Comparison of ENCODE assay signal across 8 mouse cellular contexts in genomic region chr9:108577934-108578544, GRCm38 (mm10). TPM values are rescaled to one million over a fixed set of nuclear protein-coding genes. Genes with fewer than 3 reads are reported as not detected.
A peak's percentile ranks its signal among the peaks of the same experiment; 100 is the strongest.
DNase-seq lines count a peak whose midpoint lies in the region; ATAC-seq and TF ChIP-seq lines count a peak whose summit lies in the region.

No protein-coding gene starts in this region.

- H3K4me2 ChIP-seq in embryonic facial prominence, embryonic 15.5 days (replicated peaks): peak overlapping the region; percentile 80
- H3K4me2 ChIP-seq in heart, postnatal 0 days (ENCODE audit: low read depth, low read length): peak overlapping the region; percentile 92
- peak overlapping the region; percentile 77 for H3K4me2 ChIP-seq in limb, embryonic 14.5 days (replicated peaks; ENCODE audit: low read depth, low read length, severe bottlenecking)
- H3K4me2 ChIP-seq in midbrain, embryonic 15.5 days: peak overlapping the region; percentile 72

- H3K27me3 ChIP-seq in embryonic facial prominence, embryonic 15.5 days: no peaks in the 10 kb centered on the region
- no peaks in the 10 kb centered on the region for H3K27me3 ChIP-seq in heart, postnatal 0 days (ENCODE audit: control insufficient read depth, insufficient read depth, low read length)
- no peaks in the 10 kb centered on the region for H3K27me3 ChIP-seq in limb, embryonic 14.5 days (ENCODE audit: control insufficient read depth, insufficient read depth, low read length)
- no peaks in the 10 kb centered on the region for H3K27me3 ChIP-seq in midbrain, embryonic 15.5 days (replicated peaks)

- ATAC-seq in embryonic facial prominence, embryonic 15.5 days (ENCODE audit: insufficient number of reproducible peaks, low FRiP score, low TSS enrichment, low read depth): peak; percentile 9; the same call in 1 of the 2 replicates
- peak; percentile 12 for ATAC-seq in heart, postnatal 0 days (ENCODE audit: insufficient read depth, low read depth)
- ATAC-seq in limb, embryonic 14.5 days (ENCODE audit: low FRiP score, low read depth): peak; percentile 11; the same call in 1 of the 2 replicates
- ATAC-seq in midbrain, embryonic 15.5 days (replicated peaks): peak; percentile 2; the same call in 1 of the 2 replicates
- ATAC-seq in monocyte, adult 5-6 weeks (replicated peaks; ENCODE audit: insufficient number of reproducible peaks, low FRiP score, low TSS enrichment, poor library complexity, severe bottlenecking): no peak

- no peak for TF ChIP-seq EP300 in heart, postnatal 0 days (IDR thresholded peaks at IDR 0.05; ENCODE audit: low read depth)

- peaks cover 32% of the 10 kb centered on the region for H3K36me3 ChIP-seq in embryonic facial prominence, embryonic 15.5 days
- peaks cover 23% of the 10 kb centered on the region for H3K36me3 ChIP-seq in heart, postnatal 0 days (replicated peaks; ENCODE audit: control insufficient read depth, insufficient read depth, low read length)
- H3K36me3 ChIP-seq in limb, embryonic 14.5 days (ENCODE audit: control insufficient read depth, insufficient read depth, low read length): peaks cover 44% of the 10 kb centered on the region
- peaks cover 6% of the 10 kb centered on the region for H3K36me3 ChIP-seq in midbrain, embryonic 15.5 days (replicated peaks)

- peak overlapping the region; percentile 72 for H3K9ac ChIP-seq in embryonic facial prominence, embryonic 15.5 days
- peak overlapping the region; percentile 87 for H3K9ac ChIP-seq in heart, postnatal 0 days (replicated peaks; ENCODE audit: low read depth, low read length)
- peak overlapping the region; percentile 95 for H3K9ac ChIP-seq in limb, embryonic 14.5 days (ENCODE audit: low read depth, low read length, severe bottlenecking)
- peak overlapping the region; percentile 61 for H3K9ac ChIP-seq in midbrain, embryonic 15.5 days

- peak overlapping the region; percentile 95 for H3K27ac ChIP-seq in layer of hippocampus, adult 2 months
- peak overlapping the region; percentile 94 for H3K27ac ChIP-seq in embryonic facial prominence, embryonic 15.5 days (replicated peaks)
- H3K27ac ChIP-seq in heart, postnatal 0 days (ENCODE audit: low read depth): peak overlapping the region; percentile 84
- H3K27ac ChIP-seq in limb, embryonic 14.5 days (replicated peaks; ENCODE audit: low read depth, low read length): peak overlapping the region; percentile 88
- H3K27ac ChIP-seq in midbrain, embryonic 15.5 days: peak overlapping the region; percentile 91

- H3K9me3 ChIP-seq in embryonic facial prominence, embryonic 15.5 days (replicated peaks): no peaks in the 10 kb centered on the region
- H3K9me3 ChIP-seq in heart, postnatal 0 days (replicated peaks; ENCODE audit: control insufficient read depth, low read length): no peaks in the 10 kb centered on the region
- H3K9me3 ChIP-seq in limb, embryonic 14.5 days (ENCODE audit: control insufficient read depth, low read length): no peaks in the 10 kb centered on the region
- no peaks in the 10 kb centered on the region for H3K9me3 ChIP-seq in midbrain, embryonic 15.5 days

- peaks cover 44% of the 10 kb centered on the region for H3K4me1 ChIP-seq in embryonic facial prominence, embryonic 15.5 days
- H3K4me1 ChIP-seq in heart, postnatal 0 days (ENCODE audit: control insufficient read depth, insufficient read depth): peaks cover 15% of the 10 kb centered on the region
- H3K4me1 ChIP-seq in limb, embryonic 14.5 days (ENCODE audit: control insufficient read depth, insufficient read depth, low read length): peaks cover 21% of the 10 kb centered on the region
- H3K4me1 ChIP-seq in midbrain, embryonic 15.5 days: peaks cover 58% of the 10 kb centered on the region

- peak overlapping the region; percentile 85 for H3K4me3 ChIP-seq in layer of hippocampus, adult 2 months
- peak overlapping the region; percentile 75 for H3K4me3 ChIP-seq in embryonic facial prominence, embryonic 15.5 days (replicated peaks)
- H3K4me3 ChIP-seq in heart, postnatal 0 days (ENCODE audit: low read depth, low read length): peak overlapping the region; percentile 71
- peak overlapping the region; percentile 84 for H3K4me3 ChIP-seq in limb, embryonic 14.5 days (replicated peaks; ENCODE audit: low read length)
- H3K4me3 ChIP-seq in midbrain, embryonic 15.5 days: peak overlapping the region; percentile 49

- TF ChIP-seq CTCF in layer of hippocampus, adult 2 months (conservative IDR thresholded peaks at IDR 0.05): no peak
- TF ChIP-seq CTCF in heart, postnatal 0 days (IDR thresholded peaks at IDR 0.05; ENCODE audit: low read depth): no peak

- no peak for DNase-seq in layer of hippocampus, adult 2 months (ENCODE audit: low spot score in 2 of 2)
- no peak for DNase-seq in layer of hippocampus, postnatal 36 days
- peak; percentile 54 for DNase-seq in adrenal gland, adult 8-10 months
- no peak for DNase-seq in heart, postnatal 0 days (ENCODE audit: low spot score)
- peak; percentile 78 for DNase-seq in limb, embryonic 14.5 days (ENCODE audit: low spot score)

- no peak for TF ChIP-seq POLR2A in limb, embryonic 14.5 days (IDR thresholded peaks at IDR 0.05; ENCODE audit: borderline replicate concordance, extremely low read depth, insufficient read depth, insufficient read length)

- WGBS in embryonic facial prominence, embryonic 15.5 days: 1% methylated on average over 24 of the region's 24 CpGs
- WGBS in heart, postnatal 0 days: under 1% methylated on average over 24 of the region's 24 CpGs
- WGBS in limb, embryonic 14.5 days: under 1% methylated on average over 24 of the region's 24 CpGs
- under 1% methylated on average over 24 of the region's 24 CpGs for WGBS in midbrain, embryonic 15.5 days

RNA-seq across cellular contexts. Expression of gene Wdr6, which starts 0.5 kb away (rescaled TPM):
- 100 to 1,000 TPM; 119 to 129 TPM for total RNA-seq in layer of hippocampus, adult 2 months (2021)
- total RNA-seq in layer of hippocampus, postnatal 36 days (2021): 100 to 1,000 TPM; 106 to 107 TPM
- total RNA-seq in adrenal gland, adult 8-10 months (2022): 100 to 1,000 TPM; 115 to 182 (median 165) TPM
- 89.6 and 93.7 TPM in 2 replicates for polyA plus RNA-seq in embryonic facial prominence, embryonic 15.5 days (2015; fragmentation: Nextera tagmentation; extraction: Ambion mirVana)
- 44.9 and 53.2 TPM in 2 replicates for total RNA-seq in heart, postnatal 0 days (2014; rRNA removed; ENCODE audit: low replicate concordance)
- 21.1 and 25.1 TPM in 2 replicates for polyA plus RNA-seq in heart, postnatal 0 days (2015; fragmentation: Nextera tagmentation; extraction: Ambion mirVana)
- 123 and 175 TPM in 2 replicates for polyA plus RNA-seq in limb, embryonic 14.5 days (2012; rRNA removed)
- polyA plus RNA-seq in limb, embryonic 14.5 days (2014; fragmentation: Nextera tagmentation; extraction: Ambion mirVana): 91.5 and 115 TPM in 2 replicates
- polyA plus RNA-seq in midbrain, embryonic 15.5 days (2015; fragmentation: Nextera tagmentation; extraction: Ambion mirVana): 404 and 429 TPM in 2 replicates
- 3.6 to 11.4 TPM (median 5.8 TPM) in 3 replicates for total RNA-seq in monocyte, adult 5-6 weeks (2017)

RNA-seq across cellular contexts. Expression of gene Dalrd3, which starts 8.4 kb away (rescaled TPM):
- total RNA-seq in layer of hippocampus, adult 2 months (2021): 100 to 1,000 TPM; 110 to 111 TPM
- total RNA-seq in layer of hippocampus, postnatal 36 days (2021): 100 to 1,000 TPM in 1 of 2 experiments, 10 to 100 TPM in 1; 98.7 to 109 TPM
- 10 to 100 TPM; 72.5 to 99.3 (median 83.0) TPM for total RNA-seq in adrenal gland, adult 8-10 months (2022)
- 137 and 139 TPM in 2 replicates for polyA plus RNA-seq in embryonic facial prominence, embryonic 15.5 days (2015; fragmentation: Nextera tagmentation; extraction: Ambion mirVana)
- total RNA-seq in heart, postnatal 0 days (2014; rRNA removed; ENCODE audit: low replicate concordance): 54.0 and 71.1 TPM in 2 replicates
- polyA plus RNA-seq in heart, postnatal 0 days (2015; fragmentation: Nextera tagmentation; extraction: Ambion mirVana): 38.3 and 39.6 TPM in 2 replicates
- 144 and 198 TPM in 2 replicates for polyA plus RNA-seq in limb, embryonic 14.5 days (2012; rRNA removed)
- 124 and 132 TPM in 2 replicates for polyA plus RNA-seq in limb, embryonic 14.5 days (2014; fragmentation: Nextera tagmentation; extraction: Ambion mirVana)
- polyA plus RNA-seq in midbrain, embryonic 15.5 days (2015; fragmentation: Nextera tagmentation; extraction: Ambion mirVana): 336 and 351 TPM in 2 replicates
- total RNA-seq in monocyte, adult 5-6 weeks (2017): 30.3 to 61.1 TPM (median 44.8 TPM) in 3 replicates

RNA-seq across cellular contexts. Expression of gene Ndufaf3, which starts 10.8 kb away (rescaled TPM):
- 10 to 100 TPM; 60.8 to 73.3 TPM for total RNA-seq in layer of hippocampus, adult 2 months (2021)
- total RNA-seq in layer of hippocampus, postnatal 36 days (2021): 10 to 100 TPM; 52.6 to 66.3 TPM
- total RNA-seq in adrenal gland, adult 8-10 months (2022): 10 to 100 TPM; 60.1 to 76.1 (median 70.8) TPM
- 63.8 and 65.6 TPM in 2 replicates for polyA plus RNA-seq in embryonic facial prominence, embryonic 15.5 days (2015; fragmentation: Nextera tagmentation; extraction: Ambion mirVana)
- 41.3 and 84.4 TPM in 2 replicates for total RNA-seq in heart, postnatal 0 days (2014; rRNA removed; ENCODE audit: low replicate concordance)
- polyA plus RNA-seq in heart, postnatal 0 days (2015; fragmentation: Nextera tagmentation; extraction: Ambion mirVana): 82.6 and 86.1 TPM in 2 replicates
- 23.1 and 28.3 TPM in 2 replicates for polyA plus RNA-seq in limb, embryonic 14.5 days (2012; rRNA removed)
- 40.9 and 42.7 TPM in 2 replicates for polyA plus RNA-seq in limb, embryonic 14.5 days (2014; fragmentation: Nextera tagmentation; extraction: Ambion mirVana)
- polyA plus RNA-seq in midbrain, embryonic 15.5 days (2015; fragmentation: Nextera tagmentation; extraction: Ambion mirVana): 75.2 and 76.8 TPM in 2 replicates
- total RNA-seq in monocyte, adult 5-6 weeks (2017): 8.3 to 13.4 TPM (median 8.5 TPM) in 3 replicates

RNA-seq across cellular contexts. Expression of gene Impdh2, which starts 18.0 kb away (rescaled TPM):
- 10 to 100 TPM; 61.3 to 63.7 TPM for total RNA-seq in layer of hippocampus, adult 2 months (2021)
- 10 to 100 TPM; 63.4 to 68.4 TPM for total RNA-seq in layer of hippocampus, postnatal 36 days (2021)
- total RNA-seq in adrenal gland, adult 8-10 months (2022): 10 to 100 TPM; 59.9 to 88.8 (median 73.5) TPM
- 172 and 173 TPM in 2 replicates for polyA plus RNA-seq in embryonic facial prominence, embryonic 15.5 days (2015; fragmentation: Nextera tagmentation; extraction: Ambion mirVana)
- 69.2 and 87.5 TPM in 2 replicates for total RNA-seq in heart, postnatal 0 days (2014; rRNA removed; ENCODE audit: low replicate concordance)
- 52.6 and 54.7 TPM in 2 replicates for polyA plus RNA-seq in heart, postnatal 0 days (2015; fragmentation: Nextera tagmentation; extraction: Ambion mirVana)
- 208 and 280 TPM in 2 replicates for polyA plus RNA-seq in limb, embryonic 14.5 days (2012; rRNA removed)
- polyA plus RNA-seq in limb, embryonic 14.5 days (2014; fragmentation: Nextera tagmentation; extraction: Ambion mirVana): 184 and 191 TPM in 2 replicates
- 101 TPM in 2 replicates for polyA plus RNA-seq in midbrain, embryonic 15.5 days (2015; fragmentation: Nextera tagmentation; extraction: Ambion mirVana)
- 62.6 to 85.5 TPM (median 75.7 TPM) in 3 replicates for total RNA-seq in monocyte, adult 5-6 weeks (2017)

RNA-seq across cellular contexts. Expression of gene P4htm, which starts 19.4 kb away (rescaled TPM):
- 100 to 1,000 TPM; 101 to 104 TPM for total RNA-seq in layer of hippocampus, adult 2 months (2021)
- 10 to 100 TPM; 93.1 to 93.2 TPM for total RNA-seq in layer of hippocampus, postnatal 36 days (2021)
- 10 to 100 TPM in 3 of 4 experiments, 1 to 10 TPM in 1; 7.4 to 14.7 (median 11.6) TPM for total RNA-seq in adrenal gland, adult 8-10 months (2022)
- polyA plus RNA-seq in embryonic facial prominence, embryonic 15.5 days (2015; fragmentation: Nextera tagmentation; extraction: Ambion mirVana): 10.4 and 12.2 TPM in 2 replicates
- total RNA-seq in heart, postnatal 0 days (2014; rRNA removed; ENCODE audit: low replicate concordance): 18.7 and 37.8 TPM in 2 replicates
- polyA plus RNA-seq in heart, postnatal 0 days (2015; fragmentation: Nextera tagmentation; extraction: Ambion mirVana): 16.6 and 17.7 TPM in 2 replicates
- polyA plus RNA-seq in limb, embryonic 14.5 days (2012; rRNA removed): 14.3 and 17.8 TPM in 2 replicates
- polyA plus RNA-seq in limb, embryonic 14.5 days (2014; fragmentation: Nextera tagmentation; extraction: Ambion mirVana): 7.8 and 8.8 TPM in 2 replicates
- 32.7 and 38.5 TPM in 2 replicates for polyA plus RNA-seq in midbrain, embryonic 15.5 days (2015; fragmentation: Nextera tagmentation; extraction: Ambion mirVana)
- total RNA-seq in monocyte, adult 5-6 weeks (2017): 0.75 to 2.6 TPM (median 0.87 TPM) in 3 replicates

Comparison
In these comparisons a context has a peak if more than half of its experiments do, and no peak if none do; other contexts are left out.
1. DNase-seq: peak in adrenal gland, adult 8-10 months (single experiment) and limb, embryonic 14.5 days (single experiment); none in layer of hippocampus, adult 2 months (0 of 2), layer of hippocampus, postnatal 36 days (0 of 2) and heart, postnatal 0 days (single experiment).
2. Peak in every context shown above with its lines, with median percentiles within 50 percentile points of each other: H3K27ac ChIP-seq, H3K4me3 ChIP-seq, H3K4me2 ChIP-seq and H3K9ac ChIP-seq.